Mouse (Mus musculus): ENCODE measurements around the gene Scyl1. TPM values are rescaled to one million over a fixed set of nuclear protein-coding genes. Genes with fewer than 3 reads are reported as not detected.

Gene Scyl1
- polyA plus RNA-seq, 1 experiment from 2014 or later = 64.6 TPM

DNA sequence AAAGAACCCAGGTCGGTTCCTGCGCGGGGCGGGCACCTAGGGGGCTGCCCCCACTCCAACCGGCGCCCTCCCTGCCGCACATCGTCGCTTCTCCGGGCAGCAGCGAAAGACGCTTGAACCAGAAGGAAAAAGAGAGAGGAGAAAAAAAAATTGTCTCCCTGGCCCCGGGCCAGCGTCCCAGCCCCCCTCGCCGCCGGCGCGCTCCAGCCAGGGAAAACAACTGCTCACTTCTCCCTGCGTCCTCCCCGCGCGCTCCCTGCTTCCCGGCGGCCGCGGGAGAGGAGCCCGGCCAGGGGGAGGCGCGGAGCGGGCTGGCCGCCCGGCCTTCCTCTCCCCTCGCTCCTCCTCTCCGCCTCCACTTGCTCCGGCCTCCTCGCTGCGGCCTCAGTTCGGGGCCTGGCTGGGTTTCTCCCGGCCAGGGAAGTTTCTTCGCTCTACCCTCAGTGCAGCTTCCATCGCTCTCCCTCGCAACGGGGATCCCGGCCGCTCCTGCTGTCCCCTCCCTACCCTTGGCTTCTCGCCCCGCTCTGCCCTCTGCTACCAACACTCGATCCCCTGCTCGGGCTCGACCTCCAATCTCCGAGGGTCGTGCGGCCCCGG lies 29.5 kb downstream of the Scyl1 start:
- TF ChIP-seq EP300 (IDR thresholded peaks at IDR 0.05) (no peak), CTCF (IDR thresholded peaks at IDR 0.05) (peak; percentile 25)

DNA sequence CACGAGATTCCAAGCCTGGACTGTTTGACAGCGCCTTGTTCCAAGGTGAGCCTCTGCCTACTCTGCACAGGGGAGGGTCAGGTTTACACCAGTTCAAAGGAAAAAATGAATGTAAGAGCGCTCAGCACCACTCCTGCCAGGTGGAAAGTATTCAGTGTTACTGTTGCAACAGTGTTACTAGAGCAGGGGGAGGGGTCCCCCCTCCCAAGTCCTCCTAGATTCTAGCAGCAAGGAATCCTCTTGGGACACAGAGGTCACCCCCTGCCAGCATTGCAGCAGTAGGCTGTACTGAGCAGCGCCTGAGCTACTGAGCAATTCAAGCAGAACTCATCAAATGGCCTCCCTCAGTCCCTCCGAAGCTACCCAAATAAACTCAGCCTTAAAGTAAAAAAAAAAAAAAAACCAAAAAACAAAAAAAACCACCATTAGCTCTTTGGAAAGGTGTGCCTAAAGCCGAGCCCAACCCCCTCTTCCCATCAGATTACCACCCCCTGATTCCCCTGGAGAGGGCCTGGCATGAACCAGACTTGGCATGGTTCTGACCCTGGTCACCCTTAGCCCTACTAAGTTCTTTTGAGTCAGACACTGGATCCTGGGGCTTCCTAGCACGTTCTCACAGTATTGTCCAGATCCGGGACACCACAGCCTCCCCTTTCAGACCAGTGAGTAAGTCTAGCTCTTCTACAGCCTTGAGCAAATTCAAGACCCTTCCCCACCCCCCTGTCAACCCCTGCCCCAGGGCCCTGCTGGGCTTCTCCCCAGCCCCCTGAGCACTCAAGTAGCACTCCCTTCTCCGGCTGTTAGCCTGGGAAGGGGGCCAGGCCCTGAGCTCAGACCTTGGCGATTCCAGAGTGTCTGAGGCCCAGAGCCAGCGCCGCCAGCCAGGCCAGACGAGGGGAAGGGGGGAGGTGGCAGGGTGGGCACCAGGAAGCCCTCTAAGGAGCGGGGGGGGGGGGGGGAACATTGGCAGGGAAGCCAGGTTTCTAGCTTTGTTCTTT lies 30.6 kb downstream of the Scyl1 start, which contains the start of gene Ltbp3:
Ltbp3 (plus strand) TSS at position 585 of the 998 bp plus-strand sequence.
- Histone ChIP-seq H3K27ac (ENCODE audit: low read length) (peak within 1 kb of the TSS; percentile 89), H3K9me3 (ENCODE audit: low read length) (no peaks in the 10 kb centered on the region), H3K36me3 (ENCODE audit: insufficient read depth, low read length) (no peaks in the 10 kb centered on the region), H3K27me3 (replicated peaks; ENCODE audit: insufficient read depth, low read length) (no peaks in the 10 kb centered on the region), H3K4me3 (ENCODE audit: low read depth, low read length) (peak within 1 kb of the TSS; percentile 72), H3K4me1 (ENCODE audit: insufficient read depth, low read depth, low read length) (peaks cover 26% of the 10 kb centered on the region), H3K9ac (replicated peaks; ENCODE audit: low read depth) (peak within 1 kb of the TSS; percentile 84), H3K4me2 (replicated peaks; ENCODE audit: low read depth, low read length) (peak within 1 kb of the TSS; percentile 96)
- TF ChIP-seq CTCF (IDR thresholded peaks at IDR 0.05) (no peak), EP300 (IDR thresholded peaks at IDR 0.05) (peak; percentile 72)
- WGBS = 15% methylated on average over 12 of the region's 14 CpGs
- ATAC-seq (peak; percentile 71), DNase-seq (ENCODE audit: low spot score) (peak; percentile 93)

More for the DNA sequence above, 29.5 kb downstream of the Scyl1 start:
- peak overlapping the region; percentile 89 for H3K27ac ChIP-seq (ENCODE audit: low read length)
- ATAC-seq (peak; percentile 73), DNase-seq (ENCODE audit: low spot score) (peak; percentile 93)
- WGBS = 4% methylated on average over 39 of the region's 55 CpGs
- peaks cover 33% of the 10 kb centered on the region for H3K4me1 ChIP-seq (ENCODE audit: insufficient read depth, low read depth, low read length)
- H3K9me3 ChIP-seq (ENCODE audit: low read length) = no peaks in the 10 kb centered on the region
- peak overlapping the region; percentile 96 for H3K4me2 ChIP-seq (replicated peaks; ENCODE audit: low read depth, low read length)
- peak overlapping the region; percentile 84 for H3K9ac ChIP-seq (replicated peaks; ENCODE audit: low read depth)
- H3K27me3 ChIP-seq (replicated peaks; ENCODE audit: insufficient read depth, low read length) = no peaks in the 10 kb centered on the region
- H3K4me3 ChIP-seq (ENCODE audit: low read depth, low read length) = peak overlapping the region; percentile 72
- H3K36me3 ChIP-seq (ENCODE audit: insufficient read depth, low read length) = no peaks in the 10 kb centered on the region

GRCm38 (mm10) chr19:5739446-5739845 lies 31.8 kb downstream of the Scyl1 start:
- ATAC-seq (no peak), DNase-seq (ENCODE audit: low spot score) (no peak)
- Histone ChIP-seq H3K4me3 (ENCODE audit: low read depth, low read length) (no peak overlapping the region), H3K4me2 (replicated peaks; ENCODE audit: low read depth, low read length) (no peak overlapping the region), H3K9ac (replicated peaks; ENCODE audit: low read depth) (no peak overlapping the region), H3K27ac (ENCODE audit: low read length) (peak overlapping the region; percentile 89), H3K27me3 (replicated peaks; ENCODE audit: insufficient read depth, low read length) (no peaks in the 10 kb centered on the region), H3K36me3 (ENCODE audit: insufficient read depth, low read length) (no peaks in the 10 kb centered on the region), H3K9me3 (ENCODE audit: low read length) (no peaks in the 10 kb centered on the region), H3K4me1 (ENCODE audit: insufficient read depth, low read depth, low read length) (peaks cover 26% of the 10 kb centered on the region)
- TF ChIP-seq EP300 (IDR thresholded peaks at IDR 0.05) (no peak), CTCF (IDR thresholded peaks at IDR 0.05) (peak; percentile 12; the same call in 1 of the 2 replicates)
- WGBS = 43% methylated on average over 2 of the region's 2 CpGs

DNA sequence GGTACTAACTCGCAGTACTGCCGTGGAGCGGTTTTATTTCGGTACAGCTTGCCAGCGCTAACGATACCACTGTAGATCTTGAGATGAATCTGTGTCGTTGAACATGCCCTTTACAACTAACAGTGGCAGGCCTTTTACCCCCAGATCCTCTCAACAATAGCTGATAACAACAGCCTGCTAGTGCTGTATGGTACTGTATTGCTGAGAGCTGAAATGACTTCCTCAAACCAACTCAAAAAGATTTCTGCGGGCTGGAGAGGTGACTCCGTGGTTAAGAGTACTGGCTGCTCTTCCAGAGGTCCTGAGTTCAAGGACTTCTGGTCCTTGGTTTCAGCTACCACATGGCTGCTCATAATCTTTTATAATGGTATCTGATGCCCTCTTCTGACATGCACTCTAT lies 36.9 kb downstream of the Scyl1 start:
- 75% methylated on average over 9 of the region's 9 CpGs for WGBS
- no peaks in the 10 kb centered on the region for H3K9me3 ChIP-seq (ENCODE audit: low read length)
- H3K4me2 ChIP-seq (replicated peaks; ENCODE audit: low read depth, low read length) = no peak overlapping the region
- no peak overlapping the region for H3K9ac ChIP-seq (replicated peaks; ENCODE audit: low read depth)
- ATAC-seq (no peak), DNase-seq (ENCODE audit: low spot score) (no peak)
- H3K27me3 ChIP-seq (replicated peaks; ENCODE audit: insufficient read depth, low read length) = no peaks in the 10 kb centered on the region
- H3K4me3 ChIP-seq (ENCODE audit: low read depth, low read length) = no peak overlapping the region
- no peak for TF ChIP-seq CTCF (IDR thresholded peaks at IDR 0.05)
- no peak for TF ChIP-seq EP300 (IDR thresholded peaks at IDR 0.05)
- no peak overlapping the region for H3K27ac ChIP-seq (ENCODE audit: low read length)
- H3K4me1 ChIP-seq (ENCODE audit: insufficient read depth, low read depth, low read length) = peaks cover 12% of the 10 kb centered on the region
- H3K36me3 ChIP-seq (ENCODE audit: insufficient read depth, low read length) = no peaks in the 10 kb centered on the region

- DNase-seq (ENCODE audit: low spot score) = peak; percentile 97
- under 1% methylated on average over 47 of the region's 47 CpGs for WGBS
- H3K9me3 ChIP-seq (ENCODE audit: low read length) = no peaks in the 10 kb centered on the region
Measured at GRCm38 (mm10) chr19:5731264-5731978, 39.8 kb downstream of the Scyl1 start.

More at GRCm38 (mm10) chr19:5731264-5731978, 39.8 kb downstream of the Scyl1 start:
- TF ChIP-seq CTCF (IDR thresholded peaks at IDR 0.05) (no peak), EP300 (IDR thresholded peaks at IDR 0.05) (no peak)
- H3K36me3 ChIP-seq (ENCODE audit: insufficient read depth, low read length) = no peaks in the 10 kb centered on the region
- no peak overlapping the region for H3K27ac ChIP-seq (ENCODE audit: low read length)
- H3K4me1 ChIP-seq (ENCODE audit: insufficient read depth, low read depth, low read length) = peaks cover 31% of the 10 kb centered on the region
- peak overlapping the region; percentile 85 for H3K4me2 ChIP-seq (replicated peaks; ENCODE audit: low read depth, low read length)
- H3K9ac ChIP-seq (replicated peaks; ENCODE audit: low read depth) = 0 out of 2 replicates have a peak overlapping the region, but pooled peaks have one; percentile 29
- no peaks in the 10 kb centered on the region for H3K27me3 ChIP-seq (replicated peaks; ENCODE audit: insufficient read depth, low read length)
- H3K4me3 ChIP-seq (ENCODE audit: low read depth, low read length) = peak overlapping the region; percentile 57
- ATAC-seq = peak; percentile 84
